Mouse (Mus musculus): ENCODE data around the gene Fhdc1. TPM values are rescaled to one million over a fixed set of nuclear protein-coding genes. Genes with fewer than 3 reads are reported as not detected.

Gene Fhdc1
- total and polyA plus RNA-seq, 2 experiments from 2014 or later, result 0.71 to 1.5 TPM

DNA sequence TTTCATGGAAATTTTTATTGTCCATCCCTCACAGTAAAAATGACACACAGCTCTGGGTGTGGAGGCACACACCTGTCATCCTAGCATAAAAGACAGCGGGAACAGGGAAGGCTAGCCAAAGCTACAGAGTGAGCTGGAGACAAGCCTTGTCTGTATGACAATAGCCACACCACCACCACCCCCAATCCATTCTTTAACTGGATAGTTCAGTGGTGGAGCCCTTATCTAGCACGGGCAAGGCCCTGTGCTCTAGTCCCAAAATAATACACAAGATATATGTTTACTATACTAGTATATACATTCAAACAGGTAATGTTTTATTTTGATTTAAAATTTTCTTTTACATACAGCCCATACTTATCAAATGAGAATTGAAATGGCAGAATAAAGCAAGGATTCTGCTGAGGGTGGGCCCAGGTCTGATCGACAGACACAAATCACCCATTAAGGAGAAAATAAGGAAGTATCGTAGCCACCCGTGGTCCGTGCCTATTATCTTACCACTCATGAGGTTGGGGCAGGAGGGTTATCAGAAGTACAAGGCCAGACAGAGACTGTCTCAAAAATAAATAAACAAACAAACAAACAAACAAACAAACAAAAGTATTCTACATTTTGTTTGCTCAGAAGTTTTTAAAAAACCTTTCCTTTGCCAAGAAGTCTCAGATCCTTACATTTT is 14.3 kb downstream of the Fhdc1 start:
- Histone ChIP-seq H3K9me3 (replicated peaks; ENCODE audit: control insufficient read depth, low read length) (no peaks in the 10 kb centered on the region), H3K27me3 (ENCODE audit: control insufficient read depth, insufficient read depth, low read length) (no peaks in the 10 kb centered on the region), H3K4me3 (ENCODE audit: low read depth, low read length) (no peak overlapping the region), H3K36me3 (replicated peaks; ENCODE audit: control insufficient read depth, insufficient read depth, low read length) (no peaks in the 10 kb centered on the region), H3K27ac (ENCODE audit: low read depth) (no peak overlapping the region), H3K4me1 (ENCODE audit: control insufficient read depth, insufficient read depth) (peaks cover 23% of the 10 kb centered on the region; the same call in 1 of the 2 replicates), H3K9ac (replicated peaks; ENCODE audit: low read depth, low read length) (no peak overlapping the region), H3K4me2 (ENCODE audit: low read depth, low read length) (no peak overlapping the region)
- TF ChIP-seq CTCF (IDR thresholded peaks at IDR 0.05; ENCODE audit: low read depth) (no peak), EP300 (IDR thresholded peaks at IDR 0.05; ENCODE audit: low read depth) (no peak)
- WGBS, result 56% methylated on average over 6 of the region's 6 CpGs
- no peak for ATAC-seq (ENCODE audit: insufficient read depth, low read depth)
- no peak for DNase-seq (ENCODE audit: low spot score)

DNA sequence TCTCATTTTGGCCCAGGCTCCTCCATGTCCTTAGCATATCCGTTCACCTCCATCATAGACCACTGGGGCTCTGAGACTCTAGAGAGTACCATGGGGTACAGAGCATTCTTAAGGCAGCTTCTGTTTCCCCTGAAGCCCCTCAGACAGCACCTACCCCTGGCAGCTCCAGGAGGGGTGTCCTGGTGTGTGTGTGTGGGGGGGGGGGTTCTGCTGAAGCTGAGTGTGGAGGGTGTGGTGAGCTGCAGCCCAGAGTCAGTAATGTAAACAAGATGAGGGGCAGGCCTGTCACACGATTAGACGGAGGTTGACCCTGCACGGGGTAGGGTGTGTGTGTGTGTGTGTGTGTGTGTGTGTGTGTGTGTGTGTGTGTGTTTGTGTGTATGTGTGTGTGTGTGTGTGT is 18.5 kb downstream of the Fhdc1 start:
- no peaks in the 10 kb centered on the region for H3K36me3 ChIP-seq (replicated peaks; ENCODE audit: control insufficient read depth, insufficient read depth, low read length)
- 25% methylated on average over 4 of the region's 4 CpGs for WGBS
- DNase-seq (ENCODE audit: low spot score) (no peak), ATAC-seq (ENCODE audit: insufficient read depth, low read depth) (peak; percentile 30; the same call in 1 of the 2 replicates)
- no peak overlapping the region for H3K27ac ChIP-seq (ENCODE audit: low read depth)
- no peak overlapping the region for H3K4me3 ChIP-seq (ENCODE audit: low read depth, low read length)
- H3K9ac ChIP-seq (replicated peaks; ENCODE audit: low read depth, low read length), result no peak overlapping the region
- TF ChIP-seq CTCF (IDR thresholded peaks at IDR 0.05; ENCODE audit: low read depth) (no peak), EP300 (IDR thresholded peaks at IDR 0.05; ENCODE audit: low read depth) (no peak)
- peaks cover 14% of the 10 kb centered on the region; the same call in 1 of the 2 replicates for H3K4me1 ChIP-seq (ENCODE audit: control insufficient read depth, insufficient read depth)
- no peaks in the 10 kb centered on the region for H3K27me3 ChIP-seq (ENCODE audit: control insufficient read depth, insufficient read depth, low read length)
- H3K4me2 ChIP-seq (ENCODE audit: low read depth, low read length), result no peak overlapping the region
- no peaks in the 10 kb centered on the region for H3K9me3 ChIP-seq (replicated peaks; ENCODE audit: control insufficient read depth, low read length)

DNA sequence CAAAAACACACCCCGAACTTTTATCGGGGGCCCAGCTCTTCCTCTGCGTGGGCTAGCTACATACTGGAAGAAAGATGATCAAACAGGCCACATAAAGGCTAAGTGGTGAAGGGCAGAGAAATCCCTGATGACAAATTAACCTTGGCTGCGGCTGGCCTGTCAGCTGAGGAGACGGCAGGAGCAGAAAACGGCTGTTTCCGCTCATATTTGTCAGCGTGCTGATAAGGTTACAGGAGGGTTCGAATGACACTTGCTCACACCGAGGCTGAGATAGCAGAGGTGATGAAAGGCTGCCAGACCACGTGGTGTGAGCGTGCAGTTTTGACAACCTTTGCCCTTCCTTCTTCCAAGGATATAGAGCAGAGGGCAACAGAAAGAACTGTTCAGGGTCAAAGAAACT is 19.3 kb downstream of the Fhdc1 start:
- Histone ChIP-seq H3K4me1 (ENCODE audit: control insufficient read depth, insufficient read depth) (peaks cover 17% of the 10 kb centered on the region), H3K27ac (ENCODE audit: low read depth) (0 out of 2 replicates have a peak overlapping the region, but pooled peaks have one; percentile 4), H3K9me3 (replicated peaks; ENCODE audit: control insufficient read depth, low read length) (no peaks in the 10 kb centered on the region), H3K4me2 (ENCODE audit: low read depth, low read length) (no peak overlapping the region), H3K36me3 (replicated peaks; ENCODE audit: control insufficient read depth, insufficient read depth, low read length) (no peaks in the 10 kb centered on the region), H3K9ac (replicated peaks; ENCODE audit: low read depth, low read length) (no peak overlapping the region), H3K4me3 (ENCODE audit: low read depth, low read length) (no peak overlapping the region), H3K27me3 (ENCODE audit: control insufficient read depth, insufficient read depth, low read length) (no peaks in the 10 kb centered on the region)
- TF ChIP-seq CTCF (IDR thresholded peaks at IDR 0.05; ENCODE audit: low read depth), result no peak
- no peak for TF ChIP-seq EP300 (IDR thresholded peaks at IDR 0.05; ENCODE audit: low read depth)
- peak; percentile 72 for ATAC-seq (ENCODE audit: insufficient read depth, low read depth)
- no peak for DNase-seq (ENCODE audit: low spot score)
- WGBS, result 5% methylated on average over 12 of the region's 12 CpGs

- DNase-seq (ENCODE audit: low spot score) (no peak), ATAC-seq (ENCODE audit: insufficient read depth, low read depth) (no peak)
- 41% methylated on average over 3 of the region's 3 CpGs for WGBS
- Histone ChIP-seq H3K4me3 (ENCODE audit: low read depth, low read length) (no peak overlapping the region), H3K27ac (ENCODE audit: low read depth) (0 out of 2 replicates have a peak overlapping the region, but pooled peaks have one; percentile 4), H3K4me2 (ENCODE audit: low read depth, low read length) (no peak overlapping the region), H3K9ac (replicated peaks; ENCODE audit: low read depth, low read length) (no peak overlapping the region), H3K36me3 (replicated peaks; ENCODE audit: control insufficient read depth, insufficient read depth, low read length) (no peaks in the 10 kb centered on the region), H3K9me3 (replicated peaks; ENCODE audit: control insufficient read depth, low read length) (no peaks in the 10 kb centered on the region), H3K4me1 (ENCODE audit: control insufficient read depth, insufficient read depth) (peaks cover 20% of the 10 kb centered on the region), H3K27me3 (ENCODE audit: control insufficient read depth, insufficient read depth, low read length) (no peaks in the 10 kb centered on the region)
- TF ChIP-seq CTCF (IDR thresholded peaks at IDR 0.05; ENCODE audit: low read depth) (no peak), EP300 (IDR thresholded peaks at IDR 0.05; ENCODE audit: low read depth) (no peak)
Measured at GRCm38 (mm10) chr3:84460499-84460898, 19.7 kb downstream of the Fhdc1 start.

- peaks cover 11% of the 10 kb centered on the region for H3K4me1 ChIP-seq (ENCODE audit: control insufficient read depth, insufficient read depth)
- no peak overlapping the region for H3K4me3 ChIP-seq (ENCODE audit: low read depth, low read length)
- no peaks in the 10 kb centered on the region for H3K27me3 ChIP-seq (ENCODE audit: control insufficient read depth, insufficient read depth, low read length)
- ATAC-seq (ENCODE audit: insufficient read depth, low read depth) (no peak), DNase-seq (ENCODE audit: low spot score) (no peak)
- no peak overlapping the region for H3K9ac ChIP-seq (replicated peaks; ENCODE audit: low read depth, low read length)
- H3K4me2 ChIP-seq (ENCODE audit: low read depth, low read length), result no peak overlapping the region
- TF ChIP-seq CTCF (IDR thresholded peaks at IDR 0.05; ENCODE audit: low read depth) (no peak), EP300 (IDR thresholded peaks at IDR 0.05; ENCODE audit: low read depth) (no peak)
- peak overlapping the region; percentile 49; the same call in 1 of the 2 replicates for H3K27ac ChIP-seq (ENCODE audit: low read depth)
- 36% methylated on average over 12 of the region's 12 CpGs for WGBS
- H3K9me3 ChIP-seq (replicated peaks; ENCODE audit: control insufficient read depth, low read length), result no peaks in the 10 kb centered on the region
- no peaks in the 10 kb centered on the region for H3K36me3 ChIP-seq (replicated peaks; ENCODE audit: control insufficient read depth, insufficient read depth, low read length)
Measured at GRCm38 (mm10) chr3:84455733-84456417, 24.4 kb downstream of the Fhdc1 start.

Data from heart, postnatal 0 days (tissue).